Mouse (Mus musculus): ENCODE measurements around the gene Nt5c2.

- no peak for TF ChIP-seq CTCF (IDR thresholded peaks at IDR 0.05; ENCODE audit: borderline replicate concordance, insufficient read depth, low read length)
- no peak for TF ChIP-seq POLR2A (IDR thresholded peaks at IDR 0.05; ENCODE audit: low read depth, low read length)
These were observed 82.3 kb downstream of the Nt5c2 start for GRCm38 (mm10) chr19:46932608-46933007.
